9 mouse cellular contexts compared by ENCODE assay signal in the genomic region with DNA sequence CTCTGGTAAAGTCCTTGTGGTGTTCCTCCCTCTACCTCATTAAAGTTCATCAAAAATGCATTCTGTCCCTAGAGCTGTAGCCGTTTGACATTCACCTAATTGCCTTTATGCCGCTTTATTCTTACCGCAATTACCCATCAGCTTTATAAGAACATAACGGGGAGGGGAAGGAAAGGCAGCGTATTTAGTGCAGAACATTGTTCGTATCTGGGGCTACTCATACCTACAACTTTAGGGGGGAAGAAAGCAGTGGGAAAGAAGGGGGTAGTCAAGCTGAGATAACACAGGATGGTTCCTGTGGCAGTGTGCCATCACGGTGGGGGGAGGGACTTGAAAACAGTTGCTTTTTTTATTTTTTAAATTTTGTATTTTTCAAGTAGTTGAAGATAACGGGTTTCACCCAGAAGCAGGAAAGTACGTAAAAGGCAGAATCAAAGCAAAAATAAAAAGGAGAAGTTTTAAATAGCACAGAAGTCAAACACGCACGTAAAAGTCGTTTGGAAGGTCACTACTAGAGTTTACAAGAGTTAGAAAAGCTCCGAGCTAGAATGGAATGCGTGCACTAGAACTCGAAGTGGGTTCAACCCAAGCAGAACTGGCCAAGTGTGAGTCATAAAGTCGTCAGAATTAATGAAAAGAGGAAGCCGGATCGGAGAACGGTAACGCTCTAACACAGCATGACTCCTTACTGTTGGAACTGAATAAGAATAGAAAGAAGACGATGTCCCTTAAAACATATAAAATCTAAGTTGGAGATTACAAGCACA. TPM values are rescaled to one million over a fixed set of nuclear protein-coding genes. Genes with fewer than 3 reads are reported as not detected.
A peak's percentile ranks its signal among the peaks of the same experiment; 100 is the strongest.
DNase-seq lines count a peak whose midpoint lies in the region.
"Had no signal": no experiment of that assay in that cellular context is flagged by ENCODE, and none has a peak within 500 bp of the region (broad histone marks: within the 10 kb centered on the region; RNA-seq: fewer than 3 reads in every experiment).

No protein-coding gene starts in this region.

- DNase-seq in adrenal gland, postnatal 14 days = peak; percentile 26
- no peak for DNase-seq in adrenal gland, postnatal 25 days
- peak; percentile 90 for DNase-seq in 416B (ENCODE audit: low read depth)
- peak; percentile 33 for DNase-seq in fibroblast of lung, adult 2 months (ENCODE audit: low read depth)
- peak; percentile 25 for DNase-seq in lung, postnatal 10 days
- no peak for DNase-seq in layer of hippocampus, postnatal 10 days (ENCODE audit: low spot score in 2 of 2)
- no peak for DNase-seq in ovary, postnatal 14 days (ENCODE audit: low spot score)
- no peak for DNase-seq in cerebellum, adult 8-10 months
- DNase-seq: cerebellum, adult 11 months had no signal

RNA-seq across cellular contexts. Expression of gene Cytip, which starts 34.6 kb away (rescaled TPM):
- 10.5 and 27.2 TPM in 2 replicates for total RNA-seq in adrenal gland, postnatal 14 days (2021)
- 10.7 and 15.0 TPM in 2 replicates for total RNA-seq in adrenal gland, postnatal 25 days (2021)
- under 1 TPM; 0.13 to 0.30 TPM for total RNA-seq in layer of hippocampus, postnatal 10 days (2021)

Comparison
In these comparisons a context has a peak if more than half of its experiments do, and no peak if none do; other contexts are left out.
1. DNase-seq: peak in adrenal gland, postnatal 14 days (single experiment), 416B (single experiment), fibroblast of lung, adult 2 months (single experiment) and lung, postnatal 10 days (single experiment); none in adrenal gland, postnatal 25 days (single experiment), layer of hippocampus, postnatal 10 days (0 of 2), ovary, postnatal 14 days (single experiment) and cerebellum, adult 8-10 months (single experiment).